Mouse (Mus musculus) olfactory bulb, adult 2 months (tissue): Measurements from ENCODE around the gene Sulf2.

Source experiments
- CTCF ChIP-seq: fragments of 200-500 bp; IDR thresholded peaks from 2 replicates; pipeline ENCODE4 v1.5.1; 2012; ENCODE audit warnings: low read depth, mild to moderate bottlenecking, low read length, moderate library complexity; ENCODE audit not compliant: insufficient read depth
- POLR2A ChIP-seq: fragments of 200-500 bp; IDR thresholded peaks from 2 replicates; pipeline ENCODE4 v1.6.1; 2012; ENCODE audit warnings: mild to moderate bottlenecking, low read depth, low read length, moderate library complexity; ENCODE audit not compliant: insufficient read depth

DNA sequence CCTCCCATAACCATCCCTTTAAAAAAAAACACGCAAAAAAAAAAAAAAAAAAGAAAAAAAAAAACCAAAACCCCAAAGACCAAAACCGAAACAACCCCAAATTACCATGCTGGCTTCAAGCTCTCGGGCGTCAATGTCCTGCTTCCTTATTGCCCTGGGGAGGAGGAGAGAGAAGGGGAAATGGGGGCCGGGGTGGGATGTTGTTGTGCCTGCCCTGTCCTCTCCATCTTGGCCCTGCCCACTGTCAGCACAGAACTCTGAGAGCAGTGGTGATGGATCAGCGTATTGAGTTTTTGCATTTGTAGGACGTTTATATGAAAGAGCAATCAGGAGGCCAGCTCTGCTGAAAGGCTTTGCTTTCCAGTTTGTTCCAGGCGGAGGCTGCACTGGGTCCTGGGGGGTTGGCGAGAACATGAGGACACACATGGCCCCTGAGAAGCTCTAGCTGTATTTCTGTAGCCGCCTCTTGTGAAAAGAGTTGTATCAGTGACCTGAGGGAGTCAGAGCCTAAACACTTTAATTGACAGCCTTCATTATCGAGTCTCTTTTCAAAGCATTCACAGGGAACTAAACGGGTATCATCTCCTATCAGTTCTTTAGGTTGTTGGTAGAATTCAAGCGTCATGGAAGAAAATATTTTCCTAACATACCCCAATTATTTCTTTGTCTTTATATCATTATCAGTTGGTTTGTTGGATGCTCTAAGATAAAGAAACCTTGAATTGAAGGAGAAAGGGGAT lies 125.0 kb downstream of the Sulf2 start:
- TF ChIP-seq POLR2A (no peak), CTCF (no peak)
